Mouse (Mus musculus) thymus, postnatal 14 days (tissue): ENCODE results near the gene Lrrtm3.

ENCODE experiments used
- DNase-seq: peaks from one replicate; pipeline ENCODE4 v3.0.0; 2021

Lrrtm3 gene

DNA sequence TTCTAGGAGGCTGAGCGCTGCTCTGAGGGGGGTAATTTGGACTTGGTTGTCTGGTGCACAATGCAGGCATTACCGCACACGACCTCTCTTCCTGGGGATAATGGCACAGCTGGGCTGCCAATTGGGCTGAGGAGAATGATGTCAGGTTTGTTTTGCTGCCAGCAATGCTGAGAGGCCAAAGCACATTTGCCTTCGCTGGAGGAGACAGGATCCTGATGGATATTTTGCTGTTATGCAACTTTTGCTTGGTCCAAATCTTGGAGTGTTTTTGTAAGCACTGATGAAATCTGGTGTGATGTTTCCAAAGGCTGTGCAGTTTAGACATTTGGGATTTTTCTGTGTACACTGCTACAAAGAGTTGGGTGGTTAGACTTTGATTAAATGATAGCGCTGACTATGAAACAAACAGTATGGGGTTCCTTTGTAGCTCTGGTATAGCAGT lies 209.6 kb downstream of the Lrrtm3 start:
- no peak for DNase-seq
